Mouse (Mus musculus): Measurements from ENCODE around the gene Kat6b.

The Kat6b gene

GRCm38 (mm10) chr14:21523851-21524441, 42.7 kb downstream of the Kat6b start:
- DNase-seq = no peak

GRCm38 (mm10) chr14:21525674-21526073, 44.4 kb downstream of the Kat6b start:
- peak; percentile 10 for DNase-seq

- no peak for DNase-seq
These were observed 52.3 kb downstream of the Kat6b start for GRCm38 (mm10) chr14:21533566-21533965.

GRCm38 (mm10) chr14:21534066-21534465, 52.8 kb downstream of the Kat6b start:
- DNase-seq = no peak

GRCm38 (mm10) chr14:21534542-21535272, 53.5 kb downstream of the Kat6b start:
- no peak for DNase-seq

- DNase-seq = no peak
These were observed 55.4 kb downstream of the Kat6b start for GRCm38 (mm10) chr14:21536485-21537181.

GRCm38 (mm10) chr14:21537838-21538237, 56.6 kb downstream of the Kat6b start:
- no peak for DNase-seq

GRCm38 (mm10) chr14:21539731-21540130, 58.5 kb downstream of the Kat6b start:
- no peak for DNase-seq

- no peak for DNase-seq
These were observed 59.1 kb downstream of the Kat6b start for GRCm38 (mm10) chr14:21540361-21540760.

GRCm38 (mm10) chr14:21545529-21545928, 64.3 kb downstream of the Kat6b start:
- DNase-seq = no peak

- no peak for DNase-seq
These were observed 65.1 kb downstream of the Kat6b start for GRCm38 (mm10) chr14:21546351-21546750.

GRCm38 (mm10) chr14:21547297-21547696, 66.1 kb downstream of the Kat6b start:
- no peak for DNase-seq

GRCm38 (mm10) chr14:21547965-21548364, 66.7 kb downstream of the Kat6b start:
- no peak for DNase-seq

GRCm38 (mm10) chr14:21548952-21549607, 67.8 kb downstream of the Kat6b start:
- no peak for DNase-seq

- no peak for DNase-seq
These were observed 68.4 kb downstream of the Kat6b start for GRCm38 (mm10) chr14:21549608-21550115.

- DNase-seq = no peak
These were observed 69.3 kb downstream of the Kat6b start for GRCm38 (mm10) chr14:21550576-21550975.

GRCm38 (mm10) chr14:21551655-21552054, 70.4 kb downstream of the Kat6b start:
- no peak for DNase-seq

- no peak for DNase-seq
These were observed 71.7 kb downstream of the Kat6b start for GRCm38 (mm10) chr14:21552958-21553357.

- DNase-seq = no peak
These were observed 72.8 kb downstream of the Kat6b start for GRCm38 (mm10) chr14:21554046-21554445.

GRCm38 (mm10) chr14:21558440-21559131, 77.4 kb downstream of the Kat6b start:
- no peak for DNase-seq

- peak; percentile 37 for DNase-seq
These were observed 78.2 kb downstream of the Kat6b start for GRCm38 (mm10) chr14:21559447-21559846.

- peak; percentile 41 for DNase-seq
These were observed 79.4 kb downstream of the Kat6b start for GRCm38 (mm10) chr14:21560481-21561209.
